Mouse (Mus musculus): ENCODE results near the gene Dlgap1.

Dlgap1 gene

GRCm38 (mm10) chr17:70643211-70643610 is 674.3 kb downstream of the Dlgap1 start:
- DNase-seq = no peak

GRCm38 (mm10) chr17:70646641-70647040 is 677.8 kb downstream of the Dlgap1 start:
- DNase-seq = no peak

GRCm38 (mm10) chr17:70661382-70661781 is 692.5 kb downstream of the Dlgap1 start:
- no peak for DNase-seq

- DNase-seq = no peak
Observed at GRCm38 (mm10) chr17:70663992-70664391, 695.1 kb downstream of the Dlgap1 start.

GRCm38 (mm10) chr17:70664484-70665040 is 695.7 kb downstream of the Dlgap1 start:
- no peak for DNase-seq

- no peak for DNase-seq
Observed at GRCm38 (mm10) chr17:70673985-70674384, 705.1 kb downstream of the Dlgap1 start.

- no peak for DNase-seq
Observed at GRCm38 (mm10) chr17:70676522-70676921, 707.6 kb downstream of the Dlgap1 start.

GRCm38 (mm10) chr17:70683561-70684167 is 714.8 kb downstream of the Dlgap1 start:
- peak; percentile 76 to 80 for DNase-seq

- no peak for DNase-seq
Observed at GRCm38 (mm10) chr17:70690174-70690573, 721.3 kb downstream of the Dlgap1 start.

GRCm38 (mm10) chr17:70690598-70690997 is 721.7 kb downstream of the Dlgap1 start:
- no peak for DNase-seq

GRCm38 (mm10) chr17:70706976-70707818 is 738.3 kb downstream of the Dlgap1 start:
- DNase-seq = peak; percentile 82 to 90

GRCm38 (mm10) chr17:70707819-70708140 is 738.9 kb downstream of the Dlgap1 start:
- no peak for DNase-seq

GRCm38 (mm10) chr17:70709545-70709944 is 740.7 kb downstream of the Dlgap1 start:
- no peak for DNase-seq

GRCm38 (mm10) chr17:70713470-70713869 is 744.6 kb downstream of the Dlgap1 start:
- no peak for DNase-seq

GRCm38 (mm10) chr17:70719684-70720324 is 750.9 kb downstream of the Dlgap1 start:
- DNase-seq = no peak

- peak in 1 of 2 experiments; percentile 15 for DNase-seq
Observed at GRCm38 (mm10) chr17:70720766-70721165, 751.9 kb downstream of the Dlgap1 start.

GRCm38 (mm10) chr17:70722146-70722545 is 753.3 kb downstream of the Dlgap1 start:
- no peak for DNase-seq

- DNase-seq = peak; percentile 75 to 76
Observed at GRCm38 (mm10) chr17:70728719-70729281, 759.9 kb downstream of the Dlgap1 start.

- DNase-seq = no peak
Observed at GRCm38 (mm10) chr17:70734728-70735127, 765.9 kb downstream of the Dlgap1 start.

GRCm38 (mm10) chr17:70735396-70735795 is 766.5 kb downstream of the Dlgap1 start:
- no peak for DNase-seq

- DNase-seq = peak; percentile 81 to 84
Observed at GRCm38 (mm10) chr17:70737424-70737823, 768.6 kb downstream of the Dlgap1 start.

GRCm38 (mm10) chr17:70738168-70738854 is 769.4 kb downstream of the Dlgap1 start:
- DNase-seq = peak; percentile 94

GRCm38 (mm10) chr17:70739346-70739745 is 770.5 kb downstream of the Dlgap1 start:
- DNase-seq = no peak
